ENCODE assay signal across 16 mouse cellular contexts in genomic region chr11:73284351-73284750, GRCm38 (mm10). TPM values are rescaled to one million over a fixed set of nuclear protein-coding genes. Genes with fewer than 3 reads are reported as not detected.
A peak's percentile ranks its signal among the peaks of the same experiment; 100 is the strongest.
DNase-seq lines count a peak whose midpoint lies in the region; ATAC-seq and TF ChIP-seq lines count a peak whose summit lies in the region.
"Had no signal": no experiment of that assay in that cellular context is flagged by ENCODE, and none has a peak within 500 bp of the region (broad histone marks: within the 10 kb centered on the region; RNA-seq: fewer than 3 reads in every experiment).

No protein-coding gene starts in this region.

- no peaks in the 10 kb centered on the region for H3K79me2 ChIP-seq in C2C12 (ENCODE audit: control insufficient read depth, insufficient read depth)

- H3K4me3 ChIP-seq in forebrain, embryonic 10.5 days, result no peak overlapping the region
- no peak overlapping the region for H3K4me3 ChIP-seq in forebrain, embryonic 15.5 days
- no peak overlapping the region for H3K4me3 ChIP-seq in C2C12 (ENCODE audit: insufficient read depth, poor library complexity, severe bottlenecking)
- H3K4me3 ChIP-seq in forebrain, embryonic 13.5 days, result no peak overlapping the region

- no peaks in the 10 kb centered on the region for H3K36me3 ChIP-seq in forebrain, embryonic 10.5 days (replicated peaks)
- no peaks in the 10 kb centered on the region for H3K36me3 ChIP-seq in forebrain, embryonic 15.5 days
- no peaks in the 10 kb centered on the region for H3K36me3 ChIP-seq in C2C12 (ENCODE audit: control insufficient read depth, insufficient read depth)
- H3K36me3 ChIP-seq in forebrain, embryonic 13.5 days (ENCODE audit: poor library complexity, severe bottlenecking), result no peaks in the 10 kb centered on the region

- no peak for DNase-seq in forebrain, embryonic 10.5 days (ENCODE audit: extremely low spot score, low spot score)
- DNase-seq in layer of hippocampus, adult 11-12 months (ENCODE audit: low spot score), result peak; percentile 43
- DNase-seq in layer of hippocampus, postnatal 14 days (ENCODE audit: low spot score in 2 of 2), result no peak
- DNase-seq in mesoderm, embryonic 11.5 days (ENCODE audit: low read depth, low spot score), result peak; percentile 17
- DNase-seq in spleen, postnatal 14 days (ENCODE audit: low spot score in 2 of 2), result no peak
- DNase-seq: forebrain, postnatal 0 days had no signal

- no peaks in the 10 kb centered on the region for H3K9me3 ChIP-seq in forebrain, embryonic 10.5 days
- no peaks in the 10 kb centered on the region for H3K9me3 ChIP-seq in forebrain, embryonic 15.5 days
- no peaks in the 10 kb centered on the region for H3K9me3 ChIP-seq in forebrain, embryonic 13.5 days (replicated peaks)

- H3K27me3 ChIP-seq in forebrain, embryonic 10.5 days (ENCODE audit: poor library complexity, severe bottlenecking), result no peaks in the 10 kb centered on the region
- H3K27me3 ChIP-seq in forebrain, embryonic 15.5 days, result no peaks in the 10 kb centered on the region
- H3K27me3 ChIP-seq in C2C12 (ENCODE audit: control insufficient read depth, insufficient read depth, insufficient read length), result no peaks in the 10 kb centered on the region
- no peaks in the 10 kb centered on the region for H3K27me3 ChIP-seq in forebrain, embryonic 13.5 days

- ATAC-seq in forebrain, embryonic 15.5 days (replicated peaks), result no peak
- no peak for ATAC-seq in forebrain, embryonic 13.5 days
- ATAC-seq: CD4-positive, CD25-positive, alpha-beta regulatory T cell, adult 4 months; forebrain, postnatal 0 days had no signal

- H3K79me3 ChIP-seq in C2C12 (ENCODE audit: low read depth), result no peaks in the 10 kb centered on the region

- no peak for TF ChIP-seq CTCF in C2C12 (IDR thresholded peaks at IDR 0.05; ENCODE audit: control insufficient read depth, insufficient read depth, insufficient read length)

- H3K9ac ChIP-seq in forebrain, embryonic 15.5 days (replicated peaks), result no peak overlapping the region
- no peak overlapping the region for H3K9ac ChIP-seq in forebrain, embryonic 13.5 days
- H3K9ac ChIP-seq: forebrain, postnatal 0 days had no signal

- H3ac ChIP-seq in C2C12 (ENCODE audit: control insufficient read depth, insufficient read length, low read depth), result no peak overlapping the region

- H3K4me1 ChIP-seq in forebrain, embryonic 10.5 days, result peaks cover 22% of the 10 kb centered on the region
- 0 out of 2 replicates have a peak, but pooled peaks cover 4% of the 10 kb centered on the region for H3K4me1 ChIP-seq in forebrain, embryonic 15.5 days
- peaks cover 6% of the 10 kb centered on the region; the same call in 1 of the 2 replicates for H3K4me1 ChIP-seq in forebrain, embryonic 13.5 days

- H3K27ac ChIP-seq in forebrain, embryonic 10.5 days, result peak overlapping the region; percentile 48; the same call in 1 of the 2 replicates
- no peak overlapping the region for H3K27ac ChIP-seq in forebrain, embryonic 15.5 days (replicated peaks)
- H3K27ac ChIP-seq in forebrain, embryonic 13.5 days, result no peak overlapping the region

- H3K4me2 ChIP-seq in forebrain, embryonic 15.5 days (replicated peaks), result no peak overlapping the region
- no peak overlapping the region for H3K4me2 ChIP-seq in forebrain, embryonic 13.5 days
- H3K4me2 ChIP-seq: midbrain, embryonic 11.5 days had no signal

TF ChIP-seq in C2C12, 6 proteins besides CTCF, POLR2A, EP300 and RAD21:
- no peak for TF ChIP-seq MYOG (IDR thresholded peaks at IDR 0.05; ENCODE audit: control insufficient read depth, extremely low read depth, insufficient read length)
- TF ChIP-seq CEBPB (IDR thresholded peaks at IDR 0.05; ENCODE audit: low read depth), result peak; percentile 79

RNA-seq across cellular contexts. Expression of gene Trpv3, which starts 17.2 kb away (rescaled TPM):
- polyA plus RNA-seq in forebrain, embryonic 10.5 days (2016; fragmentation: Nextera tagmentation; extraction: Ambion mirVana), result 0.02 TPM in 1 of 2 replicates, not detected in the other
- 0.06 and 0.09 TPM in 2 replicates for polyA plus RNA-seq in forebrain, embryonic 15.5 days (2015; fragmentation: Nextera tagmentation; extraction: Ambion mirVana)
- total RNA-seq in layer of hippocampus, postnatal 14 days (2021), result under 1 TPM; 0.41 to 0.55 TPM
- under 0.01 TPM for polyA plus RNA-seq in C2C12 (2012; fragmentation: generic; extraction: Trizol)
- 0.04 TPM in 2 replicates for polyA plus RNA-seq in forebrain, embryonic 13.5 days (2015; fragmentation: Nextera tagmentation; extraction: Ambion mirVana)
- total RNA-seq: common myeloid progenitor, adult 5-6 weeks had no signal

RNA-seq across cellular contexts. Expression of gene Aspa, which starts 45.0 kb away (rescaled TPM):
- 0.12 and 0.14 TPM in 2 replicates for polyA plus RNA-seq in forebrain, embryonic 10.5 days (2016; fragmentation: Nextera tagmentation; extraction: Ambion mirVana)
- polyA plus RNA-seq in forebrain, embryonic 15.5 days (2015; fragmentation: Nextera tagmentation; extraction: Ambion mirVana), result 0.54 and 0.57 TPM in 2 replicates
- total RNA-seq in layer of hippocampus, postnatal 14 days (2021), result 1 to 10 TPM; 3.8 to 4.5 TPM
- 0.60 TPM for polyA plus RNA-seq in C2C12 (2012; fragmentation: generic; extraction: Trizol)
- not detected in 2 replicates for polyA plus RNA-seq in forebrain, embryonic 13.5 days (2015; fragmentation: Nextera tagmentation; extraction: Ambion mirVana)
- polyA plus RNA-seq: midbrain, embryonic 11.5 days had no signal

RNA-seq across cellular contexts. Expression of gene Gm49340, which starts 45.2 kb away (rescaled TPM):
- not detected in 2 replicates for polyA plus RNA-seq in forebrain, embryonic 10.5 days (2016; fragmentation: Nextera tagmentation; extraction: Ambion mirVana)
- polyA plus RNA-seq in forebrain, embryonic 15.5 days (2015; fragmentation: Nextera tagmentation; extraction: Ambion mirVana), result not detected in 2 replicates
- not detected for total RNA-seq in layer of hippocampus, postnatal 14 days (2021)
- polyA plus RNA-seq in C2C12 (2012; fragmentation: generic; extraction: Trizol), result not detected
- not detected in 2 replicates for polyA plus RNA-seq in forebrain, embryonic 13.5 days (2015; fragmentation: Nextera tagmentation; extraction: Ambion mirVana)
- total RNA-seq: common myeloid progenitor, adult 5-6 weeks; forebrain, postnatal 0 days; layer of hippocampus, adult 8-10 months had no signal
- polyA plus RNA-seq: CD4-positive, CD25-positive, alpha-beta regulatory T cell, adult 4 months; forebrain, postnatal 0 days; heart, postnatal 0 days; intestine, embryonic 14.5 days; midbrain, embryonic 11.5 days; neural tube, embryonic 14.5 days had no signal

RNA-seq across cellular contexts. Expression of gene Spata22, which starts 45.2 kb away (rescaled TPM):
- not detected in 2 replicates for polyA plus RNA-seq in forebrain, embryonic 10.5 days (2016; fragmentation: Nextera tagmentation; extraction: Ambion mirVana)
- not detected in 2 replicates for polyA plus RNA-seq in forebrain, embryonic 15.5 days (2015; fragmentation: Nextera tagmentation; extraction: Ambion mirVana)
- not detected for total RNA-seq in layer of hippocampus, postnatal 14 days (2021)
- not detected for polyA plus RNA-seq in C2C12 (2012; fragmentation: generic; extraction: Trizol)
- not detected in 2 replicates for polyA plus RNA-seq in forebrain, embryonic 13.5 days (2015; fragmentation: Nextera tagmentation; extraction: Ambion mirVana)
- total RNA-seq: common myeloid progenitor, adult 5-6 weeks; forebrain, postnatal 0 days had no signal
- polyA plus RNA-seq: CD4-positive, CD25-positive, alpha-beta regulatory T cell, adult 4 months; heart, postnatal 0 days; intestine, embryonic 14.5 days; midbrain, embryonic 11.5 days; neural tube, embryonic 14.5 days had no signal

RNA-seq across cellular contexts. Expression of gene Trpv1, which starts 50.3 kb away (rescaled TPM):
- polyA plus RNA-seq in forebrain, embryonic 10.5 days (2016; fragmentation: Nextera tagmentation; extraction: Ambion mirVana), result not detected in 2 replicates
- 0.14 TPM in 1 of 2 replicates, not detected in the other for polyA plus RNA-seq in forebrain, embryonic 15.5 days (2015; fragmentation: Nextera tagmentation; extraction: Ambion mirVana)
- total RNA-seq in layer of hippocampus, postnatal 14 days (2021), result not detected
- polyA plus RNA-seq in C2C12 (2012; fragmentation: generic; extraction: Trizol), result 0.01 TPM
- polyA plus RNA-seq in forebrain, embryonic 13.5 days (2015; fragmentation: Nextera tagmentation; extraction: Ambion mirVana), result not detected in 2 replicates
- total RNA-seq: common myeloid progenitor, adult 5-6 weeks; layer of hippocampus, adult 8-10 months had no signal
- polyA plus RNA-seq: CD4-positive, CD25-positive, alpha-beta regulatory T cell, adult 4 months; midbrain, embryonic 11.5 days; neural tube, embryonic 14.5 days had no signal

Comparison
In these comparisons a context has a peak if more than half of its experiments do, and no peak if none do; other contexts are left out.
1. DNase-seq: peak in layer of hippocampus, adult 11-12 months (single experiment) and mesoderm, embryonic 11.5 days (single experiment); none in forebrain, embryonic 10.5 days (single experiment), layer of hippocampus, postnatal 14 days (0 of 2) and spleen, postnatal 14 days (0 of 2).